Mouse (Mus musculus): ENCODE data around the gene D17Wsu92e. TPM values are rescaled to one million over a fixed set of nuclear protein-coding genes. Genes with fewer than 3 reads are reported as not detected.

D17Wsu92e gene
- total RNA-seq, 4 experiments from 2014 or later, result 224 to 253 (median 227) TPM

- no peak for DNase-seq (ENCODE audit: low spot score in 2 of 2)
These were observed 118.6 kb downstream of the D17Wsu92e start for GRCm38 (mm10) chr17:27701856-27702255.

Other genes with a start within 250 kb of the D17Wsu92e start
- 100 to 1,000 TPM; 260 to 347 (median 290) TPM for gene Nudt3, start 197.2 kb downstream of the D17Wsu92e start, total RNA-seq (2022)
- gene RPS10-NUDT3, start 185.4 kb downstream of the D17Wsu92e start, total RNA-seq (2022), result 1 to 10 TPM in 2 of 4 experiments, not detected in 2; 1.5 to 2.2 TPM
- gene Rps10, start 184.0 kb downstream of the D17Wsu92e start, total RNA-seq (2022), result 100 to 1,000 TPM; 332 to 455 (median 370) TPM
- gene Pacsin1, start 165.1 kb downstream of the D17Wsu92e start, total RNA-seq (2022), result under 1 TPM in 2 of 4 experiments, not detected in 2; 0.15 to 0.51 TPM
- gene Spdef, start 91.7 kb downstream of the D17Wsu92e start, total RNA-seq (2022), result not detected
- 10 to 100 TPM; 52.1 to 64.3 (median 59.5) TPM for gene Snrpc, start 17.5 kb upstream of the D17Wsu92e start, total RNA-seq (2022)
- gene Uhrf1bp1, start 35.8 kb upstream of the D17Wsu92e start, total RNA-seq (2022), result 10 to 100 TPM; 21.0 to 30.9 (median 28.8) TPM
- gene Anks1, start 88.7 kb upstream of the D17Wsu92e start, total RNA-seq (2022), result 1 to 10 TPM; 6.3 to 9.2 (median 7.9) TPM
- 10 to 100 TPM; 15.9 to 18.8 (median 17.0) TPM for gene Taf11, start 89.2 kb upstream of the D17Wsu92e start, total RNA-seq (2022)